Mouse (Mus musculus) C2C12 (cell line): ENCODE results near the gene Arid3a.

Experiments
- CTCF ChIP-seq: IDR thresholded peaks from one replicate; pipeline ENCODE4 v1.5.1; 2011; ENCODE audit not compliant: control insufficient read depth, insufficient read depth, insufficient read length
- MAX ChIP-seq: IDR thresholded peaks from one replicate; pipeline ENCODE4 v1.6.1; 2011; ENCODE audit warnings: mild to moderate bottlenecking, control low read depth

- TF ChIP-seq CTCF (no peak), MAX (no peak)
These were observed 49.4 kb downstream of the Arid3a start for GRCm38 (mm10) chr10:79976071-79976721.
